Mouse (Mus musculus) Muller cell, postnatal 12 days (primary cell): ENCODE measurements at regions not wholly inside any gene's neighbourhood (a gene's known extent, or its start where the extent isn't known, plus 50 kb on each side); places are given as distances from the start of the nearest gene placed in this dataset.

Source experiments
- DNase-seq: peaks from one replicate; pipeline ENCODE4 v3.0.0-alpha.2; 2015; ENCODE audit errors: inconsistent ontology term

DNA sequence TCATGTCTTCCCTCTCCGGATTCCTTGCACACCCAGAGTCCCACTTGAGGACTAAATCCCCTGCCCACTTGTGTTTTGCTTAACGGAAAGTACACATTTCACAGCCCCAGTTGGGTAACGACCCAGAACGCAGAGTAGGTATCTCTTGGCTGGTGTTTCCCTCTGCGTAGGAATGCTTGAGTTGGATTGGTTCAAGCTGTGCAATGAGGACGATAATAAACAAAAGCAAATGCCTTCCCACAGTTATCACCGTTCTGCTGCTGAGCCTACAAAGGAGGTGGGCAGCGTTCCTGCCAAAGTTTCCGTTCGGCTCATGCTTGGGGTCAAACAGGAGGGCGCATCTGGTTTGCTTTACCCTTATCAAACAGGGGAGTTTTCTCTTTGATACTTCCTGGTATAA, 212.3 kb upstream of the Sfrp2 start:
- no peak for DNase-seq

DNA sequence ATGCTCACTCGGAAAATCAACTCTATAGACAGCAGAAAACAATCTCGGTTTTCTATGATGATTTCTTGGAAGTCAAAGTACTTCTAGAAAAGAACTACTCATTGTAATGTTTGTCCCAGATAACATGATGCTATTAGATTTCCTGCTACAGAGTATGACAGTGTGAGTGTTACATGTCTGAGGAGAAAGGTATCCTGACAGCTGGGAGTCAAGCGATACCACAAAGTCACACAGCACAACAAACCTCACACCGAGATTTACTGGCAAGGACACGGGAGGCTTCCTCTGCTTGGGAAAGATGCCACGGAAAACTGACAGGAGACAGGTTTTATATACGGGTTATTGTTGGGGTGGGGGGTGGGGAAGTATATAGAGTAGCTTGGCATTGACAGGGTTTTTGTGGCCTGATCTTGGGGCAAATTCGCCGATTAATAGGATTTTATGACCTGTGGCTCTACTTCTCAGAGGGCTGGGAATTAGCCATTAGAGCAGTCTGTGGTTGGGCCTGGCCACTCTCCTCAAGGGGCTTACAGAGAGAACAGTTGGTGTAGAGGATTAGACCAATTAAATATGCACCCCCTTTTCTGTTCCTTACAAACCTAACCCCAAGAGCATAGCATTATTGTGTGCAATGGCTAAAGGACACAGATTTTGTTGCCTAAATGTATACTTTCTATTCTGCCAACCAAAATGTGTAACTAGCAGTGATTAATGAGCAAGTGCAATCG, 209.2 kb upstream of the Sfrp2 start:
- DNase-seq, result no peak

- DNase-seq, result no peak
These were observed 204.1 kb upstream of the Sfrp2 start for GRCm38 (mm10) chr3:83562026-83562425.

DNA sequence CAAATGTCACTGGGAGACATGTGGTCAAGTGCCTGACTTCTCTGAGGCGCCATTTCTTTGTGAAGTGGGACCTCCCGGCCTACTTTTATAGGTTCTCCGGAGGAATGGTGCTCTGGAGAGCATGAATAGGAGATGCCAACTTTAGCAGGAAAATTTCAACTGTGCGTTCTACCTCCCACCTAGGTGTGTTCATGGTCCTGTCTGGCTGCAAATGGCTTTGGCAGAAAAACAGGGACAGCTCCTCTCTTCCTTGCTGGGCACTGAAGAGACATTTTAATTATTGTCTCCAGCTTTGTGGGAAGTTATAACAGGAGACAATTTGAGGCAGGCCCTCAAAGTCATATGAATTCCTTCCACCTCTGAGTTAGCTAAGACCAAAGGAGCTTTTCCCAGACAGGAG, 190.6 kb upstream of the Sfrp2 start:
- no peak for DNase-seq

DNA sequence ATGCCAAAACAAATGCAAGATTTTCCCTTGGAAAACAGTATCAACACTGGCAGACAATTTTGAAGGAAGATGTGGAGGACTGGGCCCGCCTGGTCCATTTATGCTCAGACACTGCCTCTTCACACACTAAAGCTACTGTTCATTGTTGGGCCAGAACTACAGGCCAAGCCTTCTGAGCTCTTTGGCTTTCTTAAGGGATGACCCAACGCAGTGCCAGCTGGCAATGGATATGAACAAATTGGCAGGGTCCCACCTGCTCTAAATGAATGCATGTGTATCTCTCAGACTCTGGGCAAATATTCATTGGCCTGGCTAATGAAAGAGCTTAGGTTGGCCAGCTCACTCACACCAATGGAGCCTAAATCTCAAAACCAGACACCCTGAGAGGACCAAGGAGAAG, 190.0 kb upstream of the Sfrp2 start:
- peak; percentile 79 for DNase-seq

GRCm38 (mm10) chr3:83580766-83581165, 185.4 kb upstream of the Sfrp2 start:
- no peak for DNase-seq

DNA sequence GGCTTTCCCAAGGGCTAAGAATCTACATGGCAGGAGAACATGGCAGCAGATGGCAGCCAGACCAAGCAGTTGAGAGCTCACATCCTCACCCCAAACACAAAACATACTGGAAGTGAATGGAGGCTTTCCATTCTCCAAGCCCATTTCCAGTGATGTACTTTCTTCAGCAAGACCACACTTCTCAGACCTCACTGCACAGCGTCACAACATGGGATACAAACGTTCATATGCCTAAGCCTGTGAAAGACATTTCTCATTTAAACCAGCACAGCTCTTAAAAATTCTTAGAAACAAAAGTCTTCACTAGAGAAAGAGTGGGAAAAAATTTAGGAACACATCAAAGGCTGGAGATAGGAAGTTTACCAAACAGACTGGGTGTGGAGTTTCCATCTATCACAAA, 183.9 kb upstream of the Sfrp2 start:
- DNase-seq, result no peak

DNA sequence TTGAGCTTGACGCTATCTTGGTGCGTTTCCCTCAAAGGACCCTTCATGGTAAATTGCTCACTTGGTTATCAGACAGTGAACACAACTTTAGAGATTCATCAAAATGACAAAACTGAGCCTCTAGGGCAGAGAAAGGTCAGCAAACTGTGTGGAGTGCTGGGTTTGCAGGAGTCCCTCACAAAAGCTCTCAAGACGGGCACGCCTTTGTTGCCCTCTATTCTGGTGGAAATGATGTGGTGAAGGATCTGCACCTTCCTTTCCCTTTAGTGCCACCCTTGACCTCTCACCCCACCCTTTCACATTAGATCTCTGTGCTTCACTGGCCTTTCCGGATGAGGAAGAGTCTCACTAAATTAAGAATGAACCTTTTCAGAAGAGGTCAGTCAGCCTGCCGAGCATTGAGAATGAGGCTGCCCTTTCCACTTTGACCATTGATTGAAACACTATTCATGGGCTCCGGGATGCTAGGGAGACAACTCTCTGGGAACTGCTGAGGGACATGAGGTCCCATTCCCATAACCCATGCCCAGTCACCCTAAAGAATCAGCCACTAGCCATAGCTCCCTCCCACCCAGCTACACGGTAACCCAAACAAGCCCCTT, 182.9 kb upstream of the Sfrp2 start:
- DNase-seq, result no peak

- no peak for DNase-seq
These were observed 180.0 kb upstream of the Sfrp2 start for GRCm38 (mm10) chr3:83586086-83586485.

GRCm38 (mm10) chr3:83586551-83586950, 179.6 kb upstream of the Sfrp2 start:
- DNase-seq, result peak; percentile 67

DNA sequence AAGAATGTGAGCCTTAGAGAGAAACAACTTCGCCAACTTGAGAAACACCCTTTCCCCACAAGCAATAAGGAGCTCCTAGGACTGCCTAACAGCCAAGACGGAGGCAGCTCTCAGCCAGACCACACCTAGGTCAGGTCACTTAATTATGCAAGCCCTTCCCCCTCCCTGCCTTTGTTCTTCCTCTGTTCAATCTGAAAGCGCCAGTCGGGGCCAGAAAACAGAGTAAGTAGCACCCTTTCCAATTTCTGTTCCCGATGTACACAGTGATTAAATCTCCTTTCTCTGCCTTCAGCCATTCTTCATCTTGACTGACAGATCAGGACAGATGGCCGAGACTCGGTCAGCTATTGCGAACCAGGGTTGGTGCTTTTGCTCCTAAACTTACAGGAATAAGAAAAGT, 177.0 kb upstream of the Sfrp2 start:
- no peak for DNase-seq

- no peak for DNase-seq
These were observed 174.9 kb upstream of the Sfrp2 start for GRCm38 (mm10) chr3:83591206-83591605.

- no peak for DNase-seq
These were observed 172.8 kb upstream of the Sfrp2 start for GRCm38 (mm10) chr3:83593321-83593720.

GRCm38 (mm10) chr3:83601506-83601905, 164.6 kb upstream of the Sfrp2 start:
- peak; percentile 30 for DNase-seq

DNA sequence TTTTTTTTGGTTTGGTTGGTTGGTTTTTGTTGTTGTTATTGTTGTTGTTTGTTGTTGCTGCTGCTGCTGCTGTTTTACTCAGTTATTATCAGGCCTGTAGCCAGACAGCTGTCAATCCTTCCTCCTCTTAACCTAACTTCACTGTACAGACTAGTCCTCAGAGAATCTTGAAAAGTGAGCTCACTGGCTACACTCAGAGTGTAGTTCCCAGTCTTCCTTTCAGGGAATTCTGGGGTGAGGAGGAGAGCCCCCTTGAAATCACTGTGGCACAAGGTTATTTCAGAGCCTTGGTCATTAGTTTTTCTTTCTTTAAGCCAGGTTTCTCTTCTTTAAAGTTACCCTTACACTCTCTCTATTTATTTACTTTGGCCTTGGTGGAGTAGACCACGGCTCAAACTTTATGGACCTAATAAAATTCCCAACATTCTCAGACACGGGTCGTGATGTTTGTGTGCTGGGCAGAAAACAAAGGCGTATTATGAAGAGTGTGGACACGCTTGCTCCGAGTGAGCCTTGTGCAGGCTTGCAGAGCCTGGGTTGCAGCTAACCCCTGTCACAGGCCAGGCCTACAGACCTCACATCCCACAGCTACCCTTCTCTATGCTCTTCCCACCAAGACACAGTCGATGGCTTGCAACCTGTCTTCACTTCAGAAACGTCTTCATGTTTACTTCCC, 156.9 kb upstream of the Sfrp2 start:
- DNase-seq, result no peak

DNA sequence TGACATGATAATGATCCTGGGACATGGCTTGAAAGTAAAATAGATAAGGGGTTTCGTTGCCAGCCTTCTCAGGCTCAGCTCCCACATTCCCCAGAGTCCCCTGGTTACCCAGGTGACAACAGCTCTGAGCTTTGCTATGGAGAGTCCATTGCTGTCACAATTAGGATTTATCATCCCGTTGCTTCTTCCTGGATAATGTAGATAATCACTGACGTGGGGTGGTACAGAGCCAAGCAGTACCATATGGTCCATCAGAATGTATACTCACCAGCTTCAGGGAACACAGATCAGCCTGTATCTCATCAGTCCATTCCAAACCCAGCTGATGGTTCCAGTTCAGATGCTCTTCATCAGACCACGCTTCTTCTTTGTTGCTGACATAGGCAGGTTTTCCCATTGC, 145.7 kb upstream of the Sfrp2 start:
- DNase-seq, result no peak

GRCm38 (mm10) chr3:83633032-83633431, 133.1 kb upstream of the Sfrp2 start:
- DNase-seq, result no peak

DNA sequence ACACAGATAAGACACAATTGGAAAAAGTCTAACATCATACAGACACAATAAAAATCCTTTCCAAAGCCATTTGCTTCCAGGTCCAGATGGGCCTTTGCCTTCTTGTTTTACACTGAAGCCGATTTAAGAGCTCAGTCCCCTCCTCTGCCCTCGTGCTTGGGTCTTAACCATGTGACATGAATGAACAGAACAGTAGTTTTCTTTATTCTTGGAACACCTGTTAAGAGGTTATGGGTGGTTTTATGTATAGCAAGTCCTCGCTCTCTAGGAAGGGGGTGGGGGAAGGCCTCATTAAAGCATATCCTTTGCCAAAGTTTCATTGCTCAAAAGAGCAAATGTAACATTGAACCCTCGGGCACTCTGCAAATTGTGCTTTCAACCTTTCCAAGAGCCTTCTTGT, 125.7 kb upstream of the Sfrp2 start:
- no peak for DNase-seq

DNA sequence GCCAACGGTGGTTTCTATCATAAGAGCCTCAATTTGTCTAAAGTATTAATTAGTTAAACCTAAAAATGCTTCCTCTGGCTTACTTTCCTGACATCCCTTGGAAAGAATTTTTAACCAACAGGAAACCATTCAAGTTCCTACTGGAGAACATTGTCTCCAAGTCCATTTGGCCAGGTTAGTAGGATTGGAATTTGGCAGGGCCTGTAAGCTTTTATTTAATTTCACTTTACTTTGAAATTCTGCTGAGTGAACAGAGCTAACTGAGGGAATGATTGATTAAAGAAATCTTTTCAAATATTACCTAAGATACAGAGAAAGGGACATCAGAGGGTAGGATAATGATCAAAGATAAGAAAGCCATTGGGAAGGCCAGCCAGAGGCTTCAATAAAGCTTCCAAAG, 102.4 kb upstream of the Sfrp2 start:
- peak; percentile 2 for DNase-seq

GRCm38 (mm10) chr3:83676147-83676546, 90.0 kb upstream of the Sfrp2 start:
- DNase-seq, result no peak

DNA sequence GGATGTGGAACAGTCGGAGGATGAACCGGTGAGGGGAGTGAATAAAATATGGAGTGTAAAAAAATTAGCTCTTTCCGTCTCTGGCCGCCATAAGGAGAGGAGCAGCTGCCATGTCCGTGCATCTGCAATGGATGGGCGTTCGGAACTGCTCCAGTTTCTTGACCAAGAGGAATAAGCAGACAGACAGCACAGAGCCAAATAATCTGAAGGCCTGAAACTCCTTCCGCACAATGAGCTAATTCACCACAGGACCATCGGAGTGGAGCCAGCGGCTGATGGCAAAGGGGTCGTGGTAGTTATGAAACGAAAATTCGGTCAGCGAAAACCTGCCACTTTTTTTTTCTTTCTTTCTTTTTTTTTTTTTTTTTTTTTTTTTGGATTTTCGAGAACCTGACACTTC, 79.5 kb upstream of the Sfrp2 start:
- DNase-seq, result no peak

DNA sequence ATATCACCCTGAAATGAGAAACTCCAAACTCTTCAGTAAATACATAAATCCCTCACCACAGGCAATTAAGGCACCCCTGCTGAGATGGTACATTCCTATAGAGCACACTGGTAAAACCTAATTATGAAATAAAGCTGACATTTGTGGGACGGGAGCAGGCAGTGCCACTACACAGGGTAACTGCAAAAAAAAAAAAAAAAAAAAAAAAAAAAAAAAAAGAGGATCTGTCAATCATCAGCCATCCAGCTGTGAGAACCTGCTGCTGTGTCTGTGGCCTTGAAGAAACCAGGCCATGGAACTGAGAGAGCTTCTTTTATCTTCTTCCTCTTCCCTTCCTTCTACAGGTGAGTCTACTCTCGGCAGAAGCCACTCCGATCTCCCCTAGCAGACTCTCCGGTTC, 78.6 kb upstream of the Sfrp2 start:
- no peak for DNase-seq
